Comparison of ENCODE assay signal across 7 mouse cellular contexts in genomic region chr3:57815447-57815846, GRCm38 (mm10). TPM values are rescaled to one million over a fixed set of nuclear protein-coding genes. Genes with fewer than 3 reads are reported as not detected.
DNase-seq lines count a peak whose midpoint lies in the region; ATAC-seq lines count a peak whose summit lies in the region.

No protein-coding gene starts in this region.

- no peaks in the 10 kb centered on the region for H3K27me3 ChIP-seq in hindbrain, embryonic 15.5 days
- no peaks in the 10 kb centered on the region for H3K27me3 ChIP-seq in hindbrain, embryonic 10.5 days (ENCODE audit: insufficient read depth, poor library complexity, severe bottlenecking)
- no peaks in the 10 kb centered on the region for H3K27me3 ChIP-seq in embryonic facial prominence, embryonic 13.5 days

- no peak overlapping the region for H3K27ac ChIP-seq in hindbrain, embryonic 15.5 days (replicated peaks)
- H3K27ac ChIP-seq in hindbrain, embryonic 10.5 days = no peak overlapping the region
- H3K27ac ChIP-seq in embryonic facial prominence, embryonic 13.5 days = no peak overlapping the region

- 86% methylated on average over 6 of the region's 6 CpGs for WGBS in hindbrain, embryonic 15.5 days
- 86% methylated on average over 6 of the region's 6 CpGs for WGBS in hindbrain, embryonic 10.5 days
- 86% methylated on average over 6 of the region's 6 CpGs for WGBS in embryonic facial prominence, embryonic 13.5 days

- no peak for DNase-seq in hindbrain, embryonic 10.5 days (ENCODE audit: low spot score)
- peak; percentile 10 for DNase-seq in 3134 (ENCODE audit: extremely low read depth, insufficient read length, low spot score)
- DNase-seq in 416B (ENCODE audit: low read depth) = peak; percentile 53
- DNase-seq in left cerebral cortex, postnatal 25 days (ENCODE audit: low spot score in 2 of 2) = no peak

- H3K4me2 ChIP-seq in hindbrain, embryonic 15.5 days = no peak overlapping the region
- H3K4me2 ChIP-seq in embryonic facial prominence, embryonic 13.5 days = no peak overlapping the region

- peak; percentile 51; the same call in 1 of the 2 replicates for ATAC-seq in hindbrain, embryonic 15.5 days (ENCODE audit: low FRiP score, low read depth)
- 0 out of 2 replicates have a peak, but pooled peaks have one; percentile 15 for ATAC-seq in embryonic facial prominence, embryonic 13.5 days (ENCODE audit: insufficient number of reproducible peaks, insufficient read depth, low FRiP score, low TSS enrichment, low read depth)
- no peak for ATAC-seq in erythroblast, adult 5-6 weeks (replicated peaks; ENCODE audit: low FRiP score, poor library complexity, severe bottlenecking)

- no peaks in the 10 kb centered on the region for H3K36me3 ChIP-seq in hindbrain, embryonic 15.5 days
- H3K36me3 ChIP-seq in hindbrain, embryonic 10.5 days = no peaks in the 10 kb centered on the region
- H3K36me3 ChIP-seq in embryonic facial prominence, embryonic 13.5 days = no peaks in the 10 kb centered on the region

- no peak overlapping the region for H3K4me3 ChIP-seq in hindbrain, embryonic 15.5 days
- no peak overlapping the region for H3K4me3 ChIP-seq in hindbrain, embryonic 10.5 days
- no peak overlapping the region for H3K4me3 ChIP-seq in embryonic facial prominence, embryonic 13.5 days

- no peak overlapping the region for H3K9ac ChIP-seq in hindbrain, embryonic 15.5 days
- no peak overlapping the region for H3K9ac ChIP-seq in embryonic facial prominence, embryonic 13.5 days

- H3K9me3 ChIP-seq in hindbrain, embryonic 15.5 days = no peaks in the 10 kb centered on the region
- no peaks in the 10 kb centered on the region for H3K9me3 ChIP-seq in hindbrain, embryonic 10.5 days
- H3K9me3 ChIP-seq in embryonic facial prominence, embryonic 13.5 days = no peaks in the 10 kb centered on the region

- no peaks in the 10 kb centered on the region for H3K4me1 ChIP-seq in hindbrain, embryonic 15.5 days (replicated peaks)
- H3K4me1 ChIP-seq in hindbrain, embryonic 10.5 days (replicated peaks) = no peaks in the 10 kb centered on the region
- no peaks in the 10 kb centered on the region for H3K4me1 ChIP-seq in embryonic facial prominence, embryonic 13.5 days

- intact Hi-C loops in left cerebral cortex, postnatal 25 days (cut with DNase I) = loop anchor here (1.0 to 10.0 kb wide), 2 partner anchors 148 to 351 kb away; no protein-coding TSS in a partner anchor

RNA-seq across cellular contexts. Expression of gene Pfn2, which starts 32.4 kb away (rescaled TPM):
- polyA plus RNA-seq in hindbrain, embryonic 15.5 days (2015; fragmentation: Nextera tagmentation; extraction: Ambion mirVana) = 660 and 679 TPM in 2 replicates
- polyA plus RNA-seq in hindbrain, embryonic 10.5 days (2016; fragmentation: Nextera tagmentation; extraction: Ambion mirVana) = 177 and 239 TPM in 2 replicates
- polyA plus RNA-seq in embryonic facial prominence, embryonic 13.5 days (2015; fragmentation: Nextera tagmentation; extraction: Ambion mirVana) = 180 and 184 TPM in 2 replicates
- not detected in 2 replicates for total RNA-seq in erythroblast, adult 5-6 weeks (2015; ENCODE audit: low replicate concordance)
- not detected in 2 replicates for total RNA-seq in erythroblast, adult 5-6 weeks (2017; ENCODE audit: low replicate concordance)
- total RNA-seq in left cerebral cortex, postnatal 25 days (2021) = 100 to 1,000 TPM; 496 to 526 TPM

Comparison
In these comparisons a context has a peak if more than half of its experiments do, and no peak if none do; other contexts are left out.
1. DNase-seq: peak in 3134 (single experiment) and 416B (single experiment); none in hindbrain, embryonic 10.5 days (single experiment) and left cerebral cortex, postnatal 25 days (0 of 2).